ENCODE assay signal across 12 mouse cellular contexts in the genomic region with DNA sequence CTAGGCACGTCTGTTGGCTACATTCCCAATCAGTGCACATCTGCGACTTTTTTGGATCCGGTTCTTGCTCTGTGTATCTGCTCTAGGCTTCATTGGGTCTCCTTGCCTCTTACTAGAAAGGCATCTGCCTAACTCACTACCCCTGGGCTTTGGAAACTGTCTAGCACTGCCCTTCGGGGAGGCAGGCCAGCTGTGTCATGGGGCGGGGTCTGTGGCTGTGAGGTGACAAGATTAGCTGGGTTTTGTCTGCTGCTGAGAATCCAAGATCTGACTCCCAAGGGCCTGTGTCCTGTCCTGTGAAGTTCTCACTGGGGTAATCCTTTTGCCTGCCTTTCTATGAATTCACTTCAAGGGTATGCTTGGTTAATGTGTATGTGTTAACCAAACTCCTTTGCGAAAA.
A peak's percentile ranks its signal among the peaks of the same experiment; 100 is the strongest.
DNase-seq lines count a peak whose midpoint lies in the region; ATAC-seq lines count a peak whose summit lies in the region.
"Had no signal": no experiment of that assay in that cellular context is flagged by ENCODE, and none has a peak within 500 bp of the region (broad histone marks: within the 10 kb centered on the region; RNA-seq: fewer than 3 reads in every experiment).

No protein-coding gene starts in this region.

- ATAC-seq in heart, embryonic 13.5 days (ENCODE audit: extremely low read depth, insufficient number of reproducible peaks, low FRiP score, low TSS enrichment), result no peak
- ATAC-seq in hindbrain, embryonic 12.5 days (ENCODE audit: low FRiP score), result no peak
- ATAC-seq in midbrain, embryonic 15.5 days (replicated peaks), result peak; percentile 28; the same call in 1 of the 2 replicates
- no peak for ATAC-seq in intestine, embryonic 15.5 days

- H3K4me2 ChIP-seq in heart, embryonic 13.5 days, result peak overlapping the region; percentile 66
- H3K4me2 ChIP-seq in hindbrain, embryonic 12.5 days (replicated peaks), result peak overlapping the region; percentile 76
- peak overlapping the region; percentile 80 for H3K4me2 ChIP-seq in midbrain, embryonic 15.5 days
- no peak overlapping the region for H3K4me2 ChIP-seq in intestine, embryonic 15.5 days (replicated peaks)

- intact Hi-C loops in heart, postnatal 14 days (cut with DNase I), result loop anchor here (10.0 kb wide), 1 partner anchor 196 kb away; no protein-coding TSS in a partner anchor

- H3K4me3 ChIP-seq in heart, embryonic 13.5 days, result 0 out of 2 replicates have a peak overlapping the region, but pooled peaks have one; percentile 41
- H3K4me3 ChIP-seq in hindbrain, embryonic 12.5 days, result peak overlapping the region; percentile 45
- H3K4me3 ChIP-seq in midbrain, embryonic 15.5 days, result peak overlapping the region; percentile 48
- no peak overlapping the region for H3K4me3 ChIP-seq in intestine, embryonic 15.5 days (replicated peaks)
- H3K4me3 ChIP-seq: heart, adult 2 months had no signal

- H3K36me3 ChIP-seq in heart, embryonic 13.5 days, result no peaks in the 10 kb centered on the region
- no peaks in the 10 kb centered on the region for H3K36me3 ChIP-seq in hindbrain, embryonic 12.5 days
- H3K36me3 ChIP-seq in midbrain, embryonic 15.5 days (replicated peaks), result no peaks in the 10 kb centered on the region
- H3K36me3 ChIP-seq in intestine, embryonic 15.5 days, result no peaks in the 10 kb centered on the region

- H3K9ac ChIP-seq in heart, embryonic 13.5 days, result no peak overlapping the region
- no peak overlapping the region for H3K9ac ChIP-seq in hindbrain, embryonic 12.5 days
- peak overlapping the region; percentile 29; the same call in 1 of the 2 replicates for H3K9ac ChIP-seq in midbrain, embryonic 15.5 days
- H3K9ac ChIP-seq in intestine, embryonic 15.5 days, result no peak overlapping the region
- H3K9ac ChIP-seq: liver, embryonic 14.5 days had no signal

- 26% methylated on average over 6 of the region's 6 CpGs for WGBS in heart, embryonic 13.5 days
- WGBS in hindbrain, embryonic 12.5 days, result 15% methylated on average over 6 of the region's 6 CpGs
- 20% methylated on average over 6 of the region's 6 CpGs for WGBS in midbrain, embryonic 15.5 days
- WGBS in intestine, embryonic 15.5 days, result 29% methylated on average over 6 of the region's 6 CpGs

- no peak overlapping the region for H3K27ac ChIP-seq in heart, embryonic 13.5 days (replicated peaks)
- H3K27ac ChIP-seq in hindbrain, embryonic 12.5 days, result peak overlapping the region; percentile 79
- H3K27ac ChIP-seq in midbrain, embryonic 15.5 days, result peak overlapping the region; percentile 83; the same call in 1 of the 2 replicates
- no peak overlapping the region for H3K27ac ChIP-seq in intestine, embryonic 15.5 days
- H3K27ac ChIP-seq: heart, adult 2 months; liver, embryonic 14.5 days had no signal

- peaks cover 17% of the 10 kb centered on the region; the same call in 1 of the 2 replicates for H3K4me1 ChIP-seq in heart, embryonic 13.5 days
- peaks cover 29% of the 10 kb centered on the region for H3K4me1 ChIP-seq in hindbrain, embryonic 12.5 days
- H3K4me1 ChIP-seq in midbrain, embryonic 15.5 days, result peaks cover 40% of the 10 kb centered on the region
- H3K4me1 ChIP-seq in intestine, embryonic 15.5 days (replicated peaks), result no peaks in the 10 kb centered on the region

- no peaks in the 10 kb centered on the region for H3K9me3 ChIP-seq in heart, embryonic 13.5 days
- H3K9me3 ChIP-seq in hindbrain, embryonic 12.5 days (replicated peaks), result no peaks in the 10 kb centered on the region
- no peaks in the 10 kb centered on the region for H3K9me3 ChIP-seq in midbrain, embryonic 15.5 days
- H3K9me3 ChIP-seq in intestine, embryonic 15.5 days, result no peaks in the 10 kb centered on the region

- peaks cover 78% of the 10 kb centered on the region for H3K27me3 ChIP-seq in heart, embryonic 13.5 days (replicated peaks)
- peaks cover 22% of the 10 kb centered on the region for H3K27me3 ChIP-seq in hindbrain, embryonic 12.5 days
- H3K27me3 ChIP-seq in midbrain, embryonic 15.5 days (replicated peaks), result no peaks in the 10 kb centered on the region
- H3K27me3 ChIP-seq in intestine, embryonic 15.5 days (replicated peaks), result peaks cover 31% of the 10 kb centered on the region

- DNase-seq in heart, postnatal 14 days, result no peak
- peak; percentile 28 for DNase-seq in embryo, embryonic 10.5 days (ENCODE audit: low spot score)
- DNase-seq in adrenal gland, postnatal 4 days (ENCODE audit: low spot score in 2 of 2), result no peak
- no peak for DNase-seq in gastrocnemius, postnatal 4 days (ENCODE audit: low spot score in 2 of 2)
- DNase-seq: kidney, adult 11 months; thymus, adult 18-20 months had no signal

Comparison
In these comparisons a context has a peak if more than half of its experiments do, and no peak if none do; other contexts are left out.
1. H3K27ac ChIP-seq: peak in hindbrain, embryonic 12.5 days (single experiment) and midbrain, embryonic 15.5 days (single experiment); none in heart, embryonic 13.5 days (single experiment) and intestine, embryonic 15.5 days (single experiment).